Mouse (Mus musculus) CD8-positive naive resting alpha-beta T cell, adult 57 days (primary cell): Measurements from ENCODE around the gene Ugt1a1. TPM values are rescaled to one million over a fixed set of nuclear protein-coding genes. Genes with fewer than 3 reads are reported as not detected.

Experiments
- total RNA-seq: library from RNA; stranded (reverse); gene quantifications from one replicate; pipeline ENCODE4 v1.2.4, GENCODE M21; 2023

Gene Ugt1a1
- not detected for total RNA-seq

DNA sequence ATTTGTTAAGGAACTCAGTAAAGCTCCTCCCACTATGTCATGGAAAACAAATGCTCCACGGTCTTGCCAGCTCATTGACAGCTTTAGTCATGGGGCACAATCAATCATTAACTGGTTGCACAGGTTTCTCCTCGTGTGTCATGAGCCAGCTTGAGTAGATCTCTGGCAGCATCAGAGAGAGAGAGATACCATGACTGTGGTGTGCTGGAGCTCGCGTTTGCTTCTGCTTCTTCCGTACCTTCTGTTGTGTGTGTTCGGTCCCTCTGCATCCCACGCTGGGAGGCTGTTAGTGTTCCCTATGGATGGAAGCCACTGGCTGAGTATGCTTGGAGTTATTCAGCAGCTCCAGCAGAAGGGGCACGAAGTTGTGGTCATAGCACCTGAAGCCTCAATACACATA is at the start of gene Ugt1a1:
Gene Ugt1a1, plus strand, starts transcription at position 148 of the 400 bp plus-strand sequence.

DNA sequence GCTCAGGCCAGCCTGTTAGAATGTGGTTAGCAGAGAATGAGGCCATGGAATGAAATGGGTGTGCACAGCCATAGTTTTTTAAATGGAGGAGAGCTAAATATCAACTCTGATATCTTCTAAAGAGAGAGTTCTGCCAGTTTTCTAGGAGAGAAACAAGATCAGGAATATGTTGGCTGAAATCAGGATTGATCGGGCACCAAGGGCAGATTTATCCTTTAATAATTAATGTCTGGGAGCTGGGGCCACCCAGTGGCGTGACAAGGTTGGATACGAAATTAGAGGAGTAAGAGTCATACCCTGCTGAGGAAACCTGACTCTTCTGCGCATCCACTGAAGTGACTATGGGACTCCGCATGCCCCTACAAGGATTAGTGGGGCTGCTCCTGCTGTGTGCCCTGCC is 46.0 kb upstream of the Ugt1a1 start, which contains the start of gene Ugt1a5:
Gene Ugt1a5, plus strand, starts transcription at position 302 of the 400 bp plus-strand sequence.

DNA sequence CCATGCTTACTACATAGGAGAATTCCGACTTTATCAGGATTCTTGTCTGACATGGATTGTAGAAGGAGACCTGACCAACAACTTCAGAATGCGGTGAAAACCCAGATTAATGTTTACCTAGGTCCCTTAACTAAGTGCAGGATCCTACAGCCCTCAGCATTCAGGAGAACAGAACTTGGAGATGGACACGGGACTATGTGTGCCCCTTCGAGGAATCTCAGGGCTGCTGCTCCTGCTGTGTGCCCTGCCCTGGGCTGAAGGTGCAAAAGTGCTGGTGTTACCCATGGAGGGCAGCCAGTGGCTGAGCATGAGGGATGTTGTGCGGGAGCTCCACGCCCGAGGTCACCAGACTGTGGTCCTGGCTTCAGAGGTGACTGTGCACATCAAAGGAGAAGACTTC is 11.3 kb upstream of the Ugt1a1 start, which contains the start of gene Ugt1a2:
Gene Ugt1a2, plus strand, starts transcription at position 146 of the 400 bp plus-strand sequence.

DNA sequence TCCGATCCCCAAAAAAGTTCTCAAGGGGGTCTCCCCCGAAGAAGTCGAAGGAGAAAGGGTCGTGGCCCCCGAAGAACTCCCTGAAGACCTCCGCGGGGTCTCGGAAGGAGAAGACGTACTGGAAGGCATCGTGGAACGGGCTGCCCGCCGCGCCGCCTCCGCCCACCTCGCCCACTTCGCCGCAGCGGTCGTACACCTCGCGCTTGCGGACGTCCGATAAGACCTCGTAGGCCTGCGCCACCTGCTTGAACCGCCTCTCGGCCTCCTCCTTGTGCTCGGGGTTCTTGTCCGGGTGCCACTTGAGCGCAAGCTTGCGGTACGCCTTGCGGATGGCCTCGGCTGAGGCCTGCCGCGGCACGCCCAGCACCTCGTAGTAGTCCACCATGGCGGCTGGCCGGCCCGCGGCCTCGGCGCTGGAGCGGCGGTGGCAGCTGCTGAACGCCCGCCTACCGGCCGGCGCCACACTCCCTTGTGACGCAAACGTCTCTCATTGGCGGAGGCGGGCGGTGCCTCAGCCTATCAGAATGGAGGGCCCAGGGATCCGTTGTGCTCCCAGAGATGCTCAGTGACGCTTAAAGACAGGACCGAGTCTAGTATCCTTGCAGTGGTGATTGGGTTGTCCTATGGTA is 6.4 kb upstream of the Ugt1a1 start, which contains the start of gene Dnajb3:
Gene Dnajb3, minus strand, starts transcription at position 489 of the 629 bp plus-strand sequence.

DNA sequence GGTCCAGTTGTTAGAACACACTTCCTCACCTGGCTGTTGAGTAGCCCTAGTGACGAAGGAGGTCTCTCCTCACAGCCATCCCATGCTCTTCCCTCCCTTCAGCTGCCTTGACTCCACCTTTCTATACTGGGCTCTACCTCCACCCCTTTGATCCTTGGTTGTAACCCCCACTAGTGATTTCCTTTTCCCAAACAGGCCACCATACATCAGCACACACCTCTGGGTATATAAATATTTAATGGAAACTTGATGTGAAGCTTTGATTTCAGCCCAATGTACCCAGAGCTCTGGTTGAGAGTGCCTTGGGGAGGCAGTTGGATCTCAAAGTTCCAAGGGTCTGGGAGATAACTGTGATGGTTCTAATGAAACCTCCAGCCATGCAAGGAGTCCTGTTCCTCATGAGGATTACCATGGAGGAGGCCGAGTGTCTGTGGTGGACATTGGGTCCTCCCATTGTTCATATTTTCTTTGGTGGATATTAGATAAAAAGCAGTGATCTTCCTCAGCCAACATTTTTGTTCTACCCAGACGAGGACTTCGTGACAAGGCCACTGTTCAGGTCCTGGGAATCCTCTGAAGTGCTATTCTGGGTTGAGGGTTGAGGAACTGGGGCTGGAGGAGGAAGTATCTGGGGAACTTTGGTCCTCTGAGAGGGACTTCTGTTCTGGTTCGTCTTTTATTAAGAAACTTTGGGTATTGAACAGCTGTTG is 15.1 kb downstream of the Ugt1a1 start, which contains the start of gene Mroh2a:
Gene Mroh2a, plus strand, starts transcription at position 317 of the 710 bp plus-strand sequence.

Other genes starting within 250 kb of the Ugt1a1 start
- 19.4 TPM for gene Usp40, start 203.4 kb upstream of the Ugt1a1 start, total RNA-seq
- gene Ugt1a10, start 156.6 kb upstream of the Ugt1a1 start, total RNA-seq: not detected
- gene Ugt1a9, start 141.2 kb upstream of the Ugt1a1 start, total RNA-seq: not detected
- gene Ugt1a8, start 124.1 kb upstream of the Ugt1a1 start, total RNA-seq: not detected
- 0.34 TPM for gene Ugt1a7c, start 116.9 kb upstream of the Ugt1a1 start, total RNA-seq
- not detected for gene Ugt1a6b, start 108.7 kb upstream of the Ugt1a1 start, total RNA-seq
- 1.2 TPM for gene Ugt1a6a, start 77.2 kb upstream of the Ugt1a1 start, total RNA-seq
- gene Ugt1a5, start 45.9 kb upstream of the Ugt1a1 start, total RNA-seq: not detected
- gene Ugt1a2, start 11.4 kb upstream of the Ugt1a1 start, total RNA-seq: not detected
- gene Dnajb3, start 6.2 kb upstream of the Ugt1a1 start, total RNA-seq: 1.0 TPM
- not detected for gene Mroh2a, start 15.0 kb downstream of the Ugt1a1 start, total RNA-seq
- gene Hjurp, start 65.7 kb downstream of the Ugt1a1 start, total RNA-seq: 111 TPM
- not detected for gene Trpm8, start 65.7 kb downstream of the Ugt1a1 start, total RNA-seq
- not detected for gene Spp2, start 195.0 kb downstream of the Ugt1a1 start, total RNA-seq